Mouse (Mus musculus) heart, postnatal 0 days (tissue): Measurements from ENCODE around the gene Sorcs2.

Experiments
- CTCF ChIP-seq: IDR thresholded peaks from 2 replicates; pipeline ENCODE4 v1.5.1; 2016; ENCODE audit warnings: antibody characterized with exemption, control low read depth, low read depth
- EP300 ChIP-seq: IDR thresholded peaks from 2 replicates; pipeline ENCODE4 v1.6.1; 2016; ENCODE audit warnings: antibody characterized with exemption, low read depth

GRCm38 (mm10) chr5:36009405-36009804, 388.5 kb downstream of the Sorcs2 start:
- no peak for TF ChIP-seq CTCF
- TF ChIP-seq EP300: no peak
